Mouse (Mus musculus) c-Kit-positive CD71-positive TER-119-positive erythroid progenitor cells, embryonic 14.5 days (primary cell): ENCODE data around the gene Enthd1.

Experiments
- DNase-seq: peaks from one replicate; pipeline ENCODE4 v3.0.0-alpha.2; 2013; ENCODE audit warnings: low spot score

Enthd1 gene

GRCm38 (mm10) chr15:80574211-80575040 lies 9.5 kb upstream of the Enthd1 start:
- DNase-seq: no peak

GRCm38 (mm10) chr15:80572811-80573520 lies 8.0 kb upstream of the Enthd1 start:
- DNase-seq: no peak

DNA sequence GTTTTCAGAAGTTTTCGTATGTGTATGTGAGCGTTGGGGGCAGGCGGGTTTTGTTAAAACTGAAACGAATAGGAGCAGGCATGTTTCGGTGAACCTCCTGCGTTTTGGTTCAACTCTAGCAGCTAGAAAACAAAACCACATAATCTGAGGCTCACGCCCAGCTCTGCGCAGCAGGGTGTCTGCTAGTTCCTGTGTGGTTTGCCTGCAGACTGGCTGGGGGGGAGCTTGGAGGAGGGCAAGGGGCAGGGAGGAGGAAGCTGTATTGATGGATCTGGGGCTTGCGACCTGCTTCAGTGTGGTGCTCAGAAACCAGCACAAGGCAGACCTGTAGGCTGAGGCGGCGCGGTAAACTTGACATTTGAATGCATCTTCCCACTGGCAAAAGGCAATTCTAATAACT lies 7.3 kb upstream of the Enthd1 start, which contains the start of gene Grap2:
Gene Grap2 (plus strand): TSS at position 304 of the 400 bp plus-strand sequence.
- no peak for DNase-seq

GRCm38 (mm10) chr15:80571611-80572010 lies 6.7 kb upstream of the Enthd1 start:
- no peak for DNase-seq

GRCm38 (mm10) chr15:80570226-80570625 lies 5.3 kb upstream of the Enthd1 start:
- no peak for DNase-seq

- DNase-seq: no peak
Observed at GRCm38 (mm10) chr15:80569205-80569604, 4.2 kb upstream of the Enthd1 start.

- no peak for DNase-seq
Observed at GRCm38 (mm10) chr15:80567731-80568130, 2.8 kb upstream of the Enthd1 start.

GRCm38 (mm10) chr15:80567139-80567538 lies 2.2 kb upstream of the Enthd1 start:
- no peak for DNase-seq

DNA sequence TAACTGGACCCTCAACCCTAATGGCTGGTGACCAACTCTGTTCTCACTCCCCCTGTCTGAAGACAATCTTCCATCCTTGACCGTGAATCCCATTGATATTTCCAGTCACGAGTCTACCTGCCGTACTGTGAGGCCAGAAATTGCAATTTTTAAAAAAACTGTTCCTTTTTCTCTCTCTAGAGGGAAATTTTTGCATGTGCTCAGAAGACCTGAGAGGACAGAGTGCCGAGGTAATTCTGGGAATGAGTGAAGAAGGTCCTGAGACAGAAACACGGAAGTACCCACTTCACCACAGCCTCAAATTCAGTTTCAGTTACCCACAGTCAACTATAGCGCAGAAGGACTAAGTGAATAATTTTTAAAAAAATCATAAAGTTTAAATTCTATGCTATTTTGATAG lies 1.7 kb upstream of the Enthd1 start:
- no peak for DNase-seq

GRCm38 (mm10) chr15:80563634-80564208 lies 1.2 kb downstream of the Enthd1 start:
- DNase-seq: no peak

- DNase-seq: no peak
Observed at GRCm38 (mm10) chr15:80562446-80562845, 2.5 kb downstream of the Enthd1 start.

DNA sequence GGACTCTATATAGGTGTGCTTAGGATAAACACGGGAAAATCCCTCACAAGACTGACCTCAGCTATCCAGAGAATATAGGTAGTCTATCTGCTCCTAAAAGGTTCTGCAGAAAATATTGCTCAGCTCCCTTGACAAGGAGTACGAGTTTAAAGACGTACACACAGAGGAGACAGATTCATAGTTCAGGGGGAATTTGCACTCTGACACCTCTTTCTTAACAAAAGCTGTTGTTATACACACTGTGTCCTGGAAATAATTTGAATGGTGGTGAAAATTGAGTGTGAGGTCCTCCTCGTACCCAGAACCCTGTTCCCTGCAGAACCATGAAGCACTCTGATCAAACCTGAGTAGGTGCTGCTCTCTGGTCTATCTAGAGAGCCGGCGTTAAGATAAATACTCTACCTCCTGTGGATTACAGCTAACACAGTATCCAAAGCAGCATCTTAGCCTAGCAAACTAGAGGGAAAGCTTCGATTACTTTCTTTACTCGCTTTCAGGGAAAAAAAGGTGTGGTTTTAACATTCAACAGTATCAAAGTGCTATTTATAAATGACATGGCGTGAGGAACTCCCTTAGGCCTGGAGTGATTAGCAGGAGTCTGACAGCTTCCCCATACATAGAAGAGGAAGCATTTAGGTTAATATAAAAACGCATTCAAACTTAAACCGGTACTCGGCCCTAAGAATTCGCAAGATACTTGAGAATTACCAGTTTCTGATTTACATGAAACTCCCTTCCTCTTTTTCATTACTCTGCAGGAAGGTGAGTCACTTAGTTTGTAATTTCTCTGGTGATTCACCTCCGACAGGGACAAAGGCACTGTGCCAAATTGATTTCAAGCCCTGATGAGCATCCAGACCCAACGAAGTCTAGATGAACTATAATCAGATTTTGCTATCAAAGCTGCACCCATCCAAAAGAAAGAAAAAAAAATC lies 4.0 kb downstream of the Enthd1 start:
- no peak for DNase-seq

- no peak for DNase-seq
Observed at GRCm38 (mm10) chr15:80559978-80560377, 5.0 kb downstream of the Enthd1 start.

DNA sequence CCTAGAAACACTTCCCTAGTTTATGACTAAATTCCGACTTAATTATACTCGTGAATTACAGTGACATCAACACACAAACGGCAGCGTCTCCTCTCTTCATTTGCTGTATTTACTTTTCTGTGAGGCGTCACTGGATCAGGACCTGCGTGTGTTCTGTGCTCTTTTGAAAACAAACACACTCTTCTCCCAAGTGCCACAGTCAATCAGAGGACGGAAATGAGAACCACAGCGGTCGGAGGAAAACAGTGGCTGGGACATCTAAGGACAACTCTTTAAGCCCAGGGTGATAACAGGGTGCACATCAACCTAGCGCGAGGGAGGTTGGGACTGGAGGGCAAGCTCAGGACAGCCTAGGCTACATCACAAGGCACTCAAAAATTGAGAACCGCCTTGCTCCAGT lies 5.4 kb downstream of the Enthd1 start:
- DNase-seq: no peak

- no peak for DNase-seq
Observed at GRCm38 (mm10) chr15:80557745-80558144, 7.2 kb downstream of the Enthd1 start.

- DNase-seq: no peak
Observed at GRCm38 (mm10) chr15:80556021-80556420, 8.9 kb downstream of the Enthd1 start.

- no peak for DNase-seq
Observed at GRCm38 (mm10) chr15:80554860-80555822, 9.8 kb downstream of the Enthd1 start.

- DNase-seq: no peak
Observed at GRCm38 (mm10) chr15:80545430-80545829, 19.5 kb downstream of the Enthd1 start.

GRCm38 (mm10) chr15:80544115-80544514 lies 20.8 kb downstream of the Enthd1 start:
- no peak for DNase-seq

DNA sequence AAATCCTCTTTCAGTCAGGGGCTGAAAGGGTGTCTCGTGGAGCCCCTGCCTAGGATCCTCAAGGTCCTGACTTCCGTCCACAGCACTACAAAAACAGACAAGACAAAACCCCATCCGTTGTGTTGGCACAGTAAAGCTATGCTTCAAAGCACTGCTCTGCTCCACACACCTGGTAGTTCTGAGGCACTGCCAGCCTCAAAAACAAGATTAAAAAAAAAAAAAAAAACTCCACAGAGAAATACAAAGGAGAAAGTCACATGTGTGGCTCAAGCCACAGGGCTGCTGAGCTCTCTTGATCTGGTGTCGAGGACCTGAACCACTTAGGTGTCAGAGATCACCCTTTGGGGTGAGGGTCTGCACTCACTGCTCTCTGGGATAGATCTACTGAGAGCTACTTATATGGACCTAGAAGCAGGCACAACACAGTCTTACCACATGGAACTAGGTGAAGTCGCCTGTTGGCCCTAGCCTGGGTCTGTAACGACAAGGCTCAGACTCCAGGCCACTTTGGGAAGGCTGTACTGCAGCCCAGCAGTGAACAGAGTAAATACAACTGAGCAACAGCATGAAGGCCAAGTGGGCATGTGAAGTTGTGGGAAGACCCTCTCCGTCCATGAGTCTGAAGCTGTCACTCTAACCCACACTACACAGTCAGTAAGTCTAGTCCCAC lies 26.1 kb downstream of the Enthd1 start:
- DNase-seq: no peak
